Mouse (Mus musculus) heart, embryonic 14.5 days (tissue): ENCODE data around the gene Sptb. TPM values are rescaled to one million over a fixed set of nuclear protein-coding genes. Genes with fewer than 3 reads are reported as not detected.

Experiments used
- ATAC-seq: fragments of 200-750 bp; cut with Nextera tagmentation; 2 replicates; pipeline ENCODE4 v1.8.0; 2017; ENCODE audit warnings: low read depth, moderate TSS enrichment; ENCODE audit not compliant: insufficient number of reproducible peaks, insufficient read depth, low FRiP score
- H3K27ac ChIP-seq, 2 experiments: fragments of 200-500 bp in 1 of 2; fragments of 300-500 bp in 1 of 2; sonication (generic) in 1 of 2; replicated peaks in 1 of 2; 2 replicates each; pipeline ENCODE4 v1.5.1; 2012 to 2014; ENCODE audit warnings: low read depth in 2 of 2, low read length in 2 of 2, control low read depth in 1 of 2, mild to moderate bottlenecking in 1 of 2, mixed read lengths in 1 of 2; ENCODE audit not compliant: control insufficient read depth in 1 of 2, insufficient read depth in 1 of 2
- H3K27me3 ChIP-seq: fragments of 300-500 bp; sonication (generic); 2 replicates; pipeline ENCODE4 v1.6.1; 2014; ENCODE audit warnings: mild to moderate bottlenecking, low read length, control low read depth; ENCODE audit not compliant: control insufficient read depth, insufficient read depth
- H3K36me3 ChIP-seq: fragments of 300-500 bp; sonication (generic); 2 replicates; pipeline ENCODE4 v1.6.1; 2014; ENCODE audit warnings: mild to moderate bottlenecking, control low read depth, low read length, mixed read lengths; ENCODE audit not compliant: control insufficient read depth, insufficient read depth
- H3K4me1 ChIP-seq, 2 experiments: fragments of 200-500 bp in 1 of 2; fragments of 300-500 bp in 1 of 2; sonication (generic) in 1 of 2; 2 replicates each; pipeline ENCODE4 v1.6.1; 2012 to 2014; ENCODE audit warnings: low read length in 2 of 2, control low read depth in 1 of 2, mixed read lengths in 1 of 2; ENCODE audit not compliant: control insufficient read depth in 2 of 2, insufficient read depth in 2 of 2
- H3K4me2 ChIP-seq: fragments of 300-500 bp; sonication (generic); 2 replicates; pipeline ENCODE4 v1.6.1; 2014; ENCODE audit warnings: mild to moderate bottlenecking, low read length
- H3K4me3 ChIP-seq, 2 experiments: fragments of 200-500 bp in 1 of 2; fragments of 300-500 bp in 1 of 2; sonication (generic) in 1 of 2; 2 replicates each; pipeline ENCODE4 v1.5.1; 2012 to 2014; ENCODE audit warnings: low read length in 2 of 2, mild to moderate bottlenecking in 2 of 2, control low read depth in 1 of 2, low read depth in 1 of 2, moderate library complexity in 1 of 2; ENCODE audit not compliant: control insufficient read depth in 1 of 2, insufficient read depth in 1 of 2
- H3K9ac ChIP-seq: fragments of 300-500 bp; sonication (generic); 2 replicates; pipeline ENCODE4 v1.6.1; 2014; ENCODE audit warnings: mild to moderate bottlenecking, low read length
- H3K9me3 ChIP-seq: fragments of 300-500 bp; sonication (generic); 2 replicates; pipeline ENCODE4 v1.6.1; 2016; ENCODE audit warnings: low read length, control low read depth; ENCODE audit not compliant: control insufficient read depth
- WGBS: fragments of 180-500 bp; shearing (Covaris S2); extraction: QIAGEN DNeasy Blood & Tissue Kit; methylation state at CpG from one replicate; pipeline ENCODE4 v1.1.7; 2014; 5-methylcytosine and 5-hydroxymethylcytosine counted together
- polyA plus RNA-seq: library from polyadenylated mRNA; unstranded; fragments of >200 nt; fragmentation: Nextera tagmentation; extraction: Ambion mirVana; gene quantifications from 2 replicates; pipeline ENCODE4 v1.2.1, GENCODE M21; 2014

The Sptb gene
- 7.4 and 8.0 TPM in 2 replicates for polyA plus RNA-seq

DNA sequence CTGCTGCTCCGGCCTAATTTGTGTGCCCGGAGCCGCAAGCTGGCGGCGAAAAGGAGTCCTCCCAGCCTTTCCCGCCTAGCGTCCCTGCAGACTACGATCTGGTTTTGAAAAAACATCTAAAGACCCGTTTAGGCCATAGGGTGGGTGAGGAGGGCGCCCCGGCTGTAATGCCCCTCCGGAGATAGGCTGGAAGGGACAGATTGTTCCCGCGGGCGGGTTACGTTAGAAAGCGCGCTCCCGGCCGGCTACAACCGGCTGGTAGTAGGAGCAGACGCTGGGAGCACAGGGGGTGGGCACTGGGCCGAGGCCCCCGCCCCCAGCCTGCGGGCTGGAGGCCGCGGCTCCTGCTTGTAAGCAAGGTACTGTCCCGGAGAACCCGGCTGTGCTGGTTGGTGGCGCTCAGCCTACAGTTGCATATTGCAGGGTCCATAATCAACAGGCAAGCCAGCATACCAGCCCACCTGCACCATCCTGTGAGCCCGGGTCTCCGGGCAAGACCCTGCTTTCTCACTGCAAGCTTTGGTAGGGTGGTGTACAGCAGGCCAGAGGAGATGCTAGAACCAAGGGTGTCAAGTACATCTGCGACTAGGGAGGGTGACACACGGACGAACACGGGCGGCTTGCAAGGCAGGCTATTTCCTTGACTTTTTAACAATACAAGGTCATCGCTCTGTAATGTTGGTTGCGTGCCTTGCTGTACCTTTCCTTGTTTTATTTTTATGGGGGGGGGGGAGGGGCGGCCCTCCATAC, at the start of gene Sptb:
Gene Sptb (minus strand): TSS at position 197 of the 750 bp plus-strand sequence.
- peak within 1 kb of the TSS; percentile 81 for H3K4me2 ChIP-seq
- no peaks in the 10 kb centered on the region for H3K36me3 ChIP-seq
- 1% methylated on average over 40 of the region's 40 CpGs for WGBS
- peak within 1 kb of the TSS; percentile 78 for H3K9ac ChIP-seq
- H3K27me3 ChIP-seq = peaks cover 7% of the 10 kb centered on the region
- peak; percentile 68 for ATAC-seq
- peak within 1 kb of the TSS; percentile 75 to 83 for H3K27ac ChIP-seq
- H3K9me3 ChIP-seq = no peaks in the 10 kb centered on the region
- H3K4me3 ChIP-seq = peak within 1 kb of the TSS; percentile 58 to 92
- peaks cover 10% of the 10 kb centered on the region in 2 experiments; a peak in 3 of 4 replicates for H3K4me1 ChIP-seq

DNA sequence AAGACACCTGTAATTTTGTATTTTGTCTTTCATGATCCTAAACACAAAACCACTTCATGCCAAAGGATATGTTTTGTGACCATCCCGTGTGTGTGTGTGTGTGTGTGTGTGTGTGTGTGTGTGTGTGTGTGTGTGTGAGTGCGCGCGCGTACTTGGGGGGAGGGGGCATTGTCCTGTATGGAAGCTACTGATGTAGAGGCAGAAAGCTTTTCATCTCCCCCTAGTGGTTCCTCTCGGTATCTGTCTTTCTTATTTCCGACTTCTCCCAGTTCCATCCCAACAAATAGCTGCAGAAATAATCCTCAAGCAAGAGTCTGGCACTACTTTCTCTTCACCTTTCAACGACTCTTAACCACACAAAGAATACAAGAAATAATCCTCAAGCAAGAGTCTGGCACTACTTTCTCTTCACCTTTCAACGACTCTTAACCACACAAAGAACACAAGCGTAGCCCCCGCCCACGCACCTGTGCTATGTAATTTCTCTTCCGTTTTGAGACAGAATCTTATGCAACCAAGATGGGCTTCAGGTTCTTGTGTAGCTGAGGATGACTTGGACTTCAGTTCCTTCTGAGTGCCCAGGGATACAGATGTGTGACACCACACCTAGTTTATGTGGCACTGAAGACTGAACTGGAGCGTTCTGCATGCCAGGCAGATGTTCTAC, 42.4 kb upstream of the Sptb start:
- WGBS = 47% methylated on average over 14 of the region's 14 CpGs
- no peak overlapping the region for H3K4me2 ChIP-seq
- H3K27me3 ChIP-seq = no peaks in the 10 kb centered on the region
- ATAC-seq = no peak
- H3K4me1 ChIP-seq = no peaks in the 10 kb centered on the region
- H3K9ac ChIP-seq = no peak overlapping the region
- no peaks in the 10 kb centered on the region for H3K9me3 ChIP-seq
- H3K36me3 ChIP-seq = no peaks in the 10 kb centered on the region
- no peak overlapping the region for H3K27ac ChIP-seq
- H3K4me3 ChIP-seq = no peak overlapping the region

DNA sequence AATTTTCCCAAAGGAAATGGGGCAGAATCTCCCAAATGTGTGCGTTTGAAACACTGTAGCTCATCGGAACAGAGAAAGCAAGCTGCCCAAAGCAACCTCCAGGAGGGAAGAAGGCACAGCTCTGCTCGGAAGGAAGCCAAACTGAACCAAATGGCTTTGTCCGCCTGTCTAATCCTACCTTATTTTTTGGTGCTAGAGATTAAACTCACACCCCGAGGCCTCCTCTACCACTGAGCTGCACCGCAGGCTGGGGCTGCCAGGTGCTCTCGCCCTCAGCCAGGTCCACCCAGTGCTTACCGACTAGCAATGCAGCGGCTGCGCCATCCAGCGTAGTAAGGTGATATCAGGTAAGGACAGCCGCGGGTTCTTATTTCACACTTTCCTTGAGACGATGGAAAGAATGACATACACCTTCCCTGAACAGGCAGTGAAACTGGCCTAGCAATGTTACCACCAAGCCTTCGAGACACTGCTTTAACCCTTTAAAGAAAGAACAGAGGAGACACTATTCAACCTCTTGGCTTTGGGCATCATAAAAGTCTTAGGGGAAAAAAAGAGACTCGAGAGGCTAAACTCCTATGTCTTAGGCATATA, 40.6 kb upstream of the Sptb start:
- 74% methylated on average over 16 of the region's 16 CpGs for WGBS
- ATAC-seq = no peak
- Histone ChIP-seq H3K27ac (no peak overlapping the region), H3K36me3 (no peaks in the 10 kb centered on the region), H3K9ac (no peak overlapping the region), H3K4me1 (no peaks in the 10 kb centered on the region), H3K9me3 (no peaks in the 10 kb centered on the region), H3K4me3 (no peak overlapping the region), H3K27me3 (no peaks in the 10 kb centered on the region), H3K4me2 (no peak overlapping the region)

DNA sequence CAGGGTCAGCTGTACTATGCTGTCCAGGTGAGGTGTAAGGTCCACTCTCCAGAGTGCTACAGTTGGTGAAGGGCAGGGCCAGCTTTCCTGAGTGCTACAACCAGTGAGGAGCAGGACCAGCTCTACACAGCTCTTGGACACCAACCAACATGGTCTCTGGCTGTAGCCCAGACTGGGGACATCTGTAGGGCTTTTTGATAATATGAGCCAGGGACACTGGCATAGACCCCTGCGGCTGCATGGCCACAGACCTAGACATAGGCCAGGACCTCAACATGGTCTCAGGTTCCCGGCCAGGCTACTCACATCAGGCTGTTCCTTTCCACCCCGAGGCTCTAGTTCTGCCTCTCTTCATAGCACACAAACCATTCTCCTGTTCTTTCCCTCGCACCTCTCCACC, 17.6 kb upstream of the Sptb start:
- Histone ChIP-seq H3K27me3 (no peaks in the 10 kb centered on the region), H3K4me2 (no peak overlapping the region), H3K4me1 (no peaks in the 10 kb centered on the region), H3K9ac (no peak overlapping the region), H3K36me3 (no peaks in the 10 kb centered on the region), H3K4me3 (no peak overlapping the region), H3K9me3 (0 out of 2 replicates have a peak, but pooled peaks cover 3% of the 10 kb centered on the region), H3K27ac (no peak overlapping the region)
- 85% methylated on average over 4 of the region's 4 CpGs for WGBS
- ATAC-seq = no peak

DNA sequence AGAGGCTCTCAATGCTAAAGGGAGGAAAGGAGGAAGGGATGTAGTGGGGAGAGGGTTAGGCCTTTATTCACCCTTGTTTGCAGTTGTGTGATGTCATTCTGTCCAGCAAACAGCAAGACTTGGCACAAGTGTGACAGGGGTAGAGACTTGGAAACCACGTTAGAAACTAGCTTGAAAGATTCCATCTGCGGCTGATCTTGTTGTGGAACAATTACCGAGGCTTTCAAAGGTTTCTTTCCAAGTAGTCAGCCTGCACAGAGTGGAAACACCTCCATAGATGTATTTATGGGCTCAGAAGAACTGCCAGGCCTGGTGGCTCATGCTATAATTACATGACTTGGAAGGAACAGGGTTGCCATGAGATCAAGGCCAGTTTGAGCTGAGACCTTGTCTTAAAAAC, 11.7 kb upstream of the Sptb start:
- H3K27me3 ChIP-seq = no peaks in the 10 kb centered on the region
- 70% methylated on average over 3 of the region's 3 CpGs for WGBS
- H3K4me1 ChIP-seq = peaks cover 2 to 5% of the 10 kb centered on the region in 2 experiments; a peak in 2 of 4 replicates
- no peaks in the 10 kb centered on the region for H3K36me3 ChIP-seq
- H3K27ac ChIP-seq = no peak overlapping the region
- ATAC-seq = no peak
- no peak overlapping the region for H3K9ac ChIP-seq
- H3K4me2 ChIP-seq = no peak overlapping the region
- no peak overlapping the region for H3K4me3 ChIP-seq
- H3K9me3 ChIP-seq = no peaks in the 10 kb centered on the region

DNA sequence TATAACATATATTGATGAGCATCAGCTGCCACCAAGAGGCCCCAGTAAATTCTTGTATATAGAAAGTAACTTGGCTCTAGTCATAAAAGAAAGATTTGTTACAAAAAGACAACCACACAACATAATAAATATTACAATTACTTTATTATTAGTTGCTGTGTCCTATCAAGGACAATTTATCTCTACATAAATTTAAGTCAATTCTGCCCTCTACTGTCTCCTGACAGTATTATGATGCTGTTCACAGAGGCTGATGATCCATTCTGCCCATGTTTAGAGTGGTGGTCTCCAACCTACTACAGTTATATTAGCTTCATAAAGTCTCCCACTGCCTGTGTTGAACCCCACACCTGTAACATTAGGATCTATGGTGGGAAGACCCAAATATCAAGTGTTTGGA, 10.2 kb upstream of the Sptb start:
- H3K27me3 ChIP-seq = no peaks in the 10 kb centered on the region
- no peak overlapping the region for H3K27ac ChIP-seq
- no peaks in the 10 kb centered on the region for H3K9me3 ChIP-seq
- peaks cover 2 to 5% of the 10 kb centered on the region in 2 experiments; a peak in 2 of 4 replicates for H3K4me1 ChIP-seq
- H3K4me2 ChIP-seq = no peak overlapping the region
- ATAC-seq = no peak
- no peaks in the 10 kb centered on the region for H3K36me3 ChIP-seq
- no peak overlapping the region for H3K4me3 ChIP-seq
- H3K9ac ChIP-seq = no peak overlapping the region

DNA sequence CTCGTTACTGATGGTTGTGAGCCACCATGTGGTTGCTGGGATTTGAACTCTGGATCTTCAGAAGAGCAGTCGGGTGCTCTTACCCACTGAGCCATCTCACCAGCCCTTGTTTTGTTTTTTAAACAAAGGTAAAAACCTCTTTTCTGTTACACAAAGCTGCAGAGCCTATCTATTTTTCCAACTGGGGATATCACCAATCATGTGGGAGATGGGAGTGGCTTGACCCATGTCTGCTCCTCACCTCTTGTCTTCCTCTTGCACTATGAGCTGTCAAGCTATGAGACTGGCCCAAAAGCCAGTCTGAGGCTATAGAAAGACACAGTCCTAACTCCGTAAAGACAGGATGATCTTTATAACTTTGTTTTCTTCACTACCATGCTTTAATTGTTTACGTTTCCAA, 8.0 kb upstream of the Sptb start:
- Histone ChIP-seq H3K4me1 (peaks cover 2 to 5% of the 10 kb centered on the region in 2 experiments; a peak in 2 of 4 replicates), H3K4me3 (no peak overlapping the region), H3K27me3 (no peaks in the 10 kb centered on the region), H3K27ac (no peak overlapping the region), H3K9ac (no peak overlapping the region), H3K36me3 (no peaks in the 10 kb centered on the region), H3K4me2 (no peak overlapping the region), H3K9me3 (no peaks in the 10 kb centered on the region)
- no peak for ATAC-seq
- WGBS = 82% methylated on average over 4 of the region's 4 CpGs
